Mouse (Mus musculus): ENCODE data around the gene Afap1.

The Afap1 gene

GRCm38 (mm10) chr5:35893093-35893804, at the start of gene Afap1:
Gene Afap1, plus strand, starts transcription at chr5:35893319.
- Histone ChIP-seq H3K36me3 (ENCODE audit: insufficient read depth, low read length) (no peaks in the 10 kb centered on the region), H3K4me3 (replicated peaks; ENCODE audit: low read length) (peak within 1 kb of the TSS; percentile 87), H3K27me3 (ENCODE audit: insufficient read depth, low read length) (peaks cover 51% of the 10 kb centered on the region), H3K9me3 (ENCODE audit: low read length) (no peaks in the 10 kb centered on the region), H3K4me1 (replicated peaks; ENCODE audit: low read depth, low read length) (peaks cover 27% of the 10 kb centered on the region)
- TF ChIP-seq POU5F1 (IDR thresholded peaks at IDR 0.05; ENCODE audit: borderline replicate concordance, low read length) (no peak), NANOG (IDR thresholded peaks at IDR 0.05; ENCODE audit: borderline replicate concordance, low read length) (no peak), CTCF (conservative IDR thresholded peaks at IDR 0.05; ENCODE audit: low read length) (no peak)

- Histone ChIP-seq H3K4me3 (replicated peaks; ENCODE audit: low read length) (no peak overlapping the region), H3K9me3 (ENCODE audit: low read length) (no peaks in the 10 kb centered on the region), H3K36me3 (ENCODE audit: insufficient read depth, low read length) (no peaks in the 10 kb centered on the region), H3K4me1 (replicated peaks; ENCODE audit: low read depth, low read length) (peaks cover 23% of the 10 kb centered on the region), H3K27me3 (ENCODE audit: insufficient read depth, low read length) (peaks cover 7% of the 10 kb centered on the region; the same call in 1 of the 2 replicates)
- TF ChIP-seq CTCF (conservative IDR thresholded peaks at IDR 0.05; ENCODE audit: low read length) (no peak), NANOG (IDR thresholded peaks at IDR 0.05; ENCODE audit: borderline replicate concordance, low read length) (no peak), POU5F1 (IDR thresholded peaks at IDR 0.05; ENCODE audit: borderline replicate concordance, low read length) (no peak)
Measured at GRCm38 (mm10) chr5:35851485-35851884, 41.6 kb upstream of the Afap1 start.

- peaks cover 36% of the 10 kb centered on the region for H3K4me1 ChIP-seq (replicated peaks; ENCODE audit: low read depth, low read length)
- H3K27me3 ChIP-seq (ENCODE audit: insufficient read depth, low read length) = peaks cover 5% of the 10 kb centered on the region; the same call in 1 of the 2 replicates
- H3K36me3 ChIP-seq (ENCODE audit: insufficient read depth, low read length) = no peaks in the 10 kb centered on the region
- no peaks in the 10 kb centered on the region for H3K9me3 ChIP-seq (ENCODE audit: low read length)
- TF ChIP-seq POU5F1 (IDR thresholded peaks at IDR 0.05; ENCODE audit: borderline replicate concordance, low read length) (no peak), CTCF (conservative IDR thresholded peaks at IDR 0.05; ENCODE audit: low read length) (no peak), NANOG (IDR thresholded peaks at IDR 0.05; ENCODE audit: borderline replicate concordance, low read length) (no peak)
- H3K4me3 ChIP-seq (replicated peaks; ENCODE audit: low read length) = no peak overlapping the region
Measured at GRCm38 (mm10) chr5:35853463-35853862, 39.7 kb upstream of the Afap1 start.

- H3K9me3 ChIP-seq (ENCODE audit: low read length) = no peaks in the 10 kb centered on the region
- H3K36me3 ChIP-seq (ENCODE audit: insufficient read depth, low read length) = no peaks in the 10 kb centered on the region
- H3K4me3 ChIP-seq (replicated peaks; ENCODE audit: low read length) = no peak overlapping the region
- H3K4me1 ChIP-seq (replicated peaks; ENCODE audit: low read depth, low read length) = peaks cover 23% of the 10 kb centered on the region
- H3K27me3 ChIP-seq (ENCODE audit: insufficient read depth, low read length) = no peaks in the 10 kb centered on the region
- no peak for TF ChIP-seq NANOG (IDR thresholded peaks at IDR 0.05; ENCODE audit: borderline replicate concordance, low read length)
- no peak for TF ChIP-seq POU5F1 (IDR thresholded peaks at IDR 0.05; ENCODE audit: borderline replicate concordance, low read length)
- TF ChIP-seq CTCF (conservative IDR thresholded peaks at IDR 0.05; ENCODE audit: low read length) = no peak
Measured at GRCm38 (mm10) chr5:35856245-35856644, 36.9 kb upstream of the Afap1 start.

GRCm38 (mm10) chr5:35858069-35858468, 35.0 kb upstream of the Afap1 start:
- TF ChIP-seq POU5F1 (IDR thresholded peaks at IDR 0.05; ENCODE audit: borderline replicate concordance, low read length) = no peak
- TF ChIP-seq CTCF (conservative IDR thresholded peaks at IDR 0.05; ENCODE audit: low read length) = peak; percentile 85

GRCm38 (mm10) chr5:35861456-35861855, 31.7 kb upstream of the Afap1 start:
- H3K4me3 ChIP-seq (replicated peaks; ENCODE audit: low read length) = no peak overlapping the region
- H3K4me1 ChIP-seq (replicated peaks; ENCODE audit: low read depth, low read length) = peaks cover 13% of the 10 kb centered on the region
- H3K36me3 ChIP-seq (ENCODE audit: insufficient read depth, low read length) = no peaks in the 10 kb centered on the region
- TF ChIP-seq NANOG (IDR thresholded peaks at IDR 0.05; ENCODE audit: borderline replicate concordance, low read length) = no peak
- TF ChIP-seq CTCF (conservative IDR thresholded peaks at IDR 0.05; ENCODE audit: low read length) = no peak
- TF ChIP-seq POU5F1 (IDR thresholded peaks at IDR 0.05; ENCODE audit: borderline replicate concordance, low read length) = no peak
- no peaks in the 10 kb centered on the region for H3K9me3 ChIP-seq (ENCODE audit: low read length)
- H3K27me3 ChIP-seq (ENCODE audit: insufficient read depth, low read length) = no peaks in the 10 kb centered on the region

More at GRCm38 (mm10) chr5:35858069-35858468, 35.0 kb upstream of the Afap1 start:
- Histone ChIP-seq H3K4me3 (replicated peaks; ENCODE audit: low read length) (no peak overlapping the region), H3K27me3 (ENCODE audit: insufficient read depth, low read length) (no peaks in the 10 kb centered on the region), H3K4me1 (replicated peaks; ENCODE audit: low read depth, low read length) (peaks cover 13% of the 10 kb centered on the region), H3K9me3 (ENCODE audit: low read length) (no peaks in the 10 kb centered on the region), H3K36me3 (ENCODE audit: insufficient read depth, low read length) (no peaks in the 10 kb centered on the region)

- Histone ChIP-seq H3K4me3 (replicated peaks; ENCODE audit: low read length) (no peak overlapping the region), H3K27me3 (ENCODE audit: insufficient read depth, low read length) (no peaks in the 10 kb centered on the region), H3K9me3 (ENCODE audit: low read length) (no peaks in the 10 kb centered on the region), H3K36me3 (ENCODE audit: insufficient read depth, low read length) (no peaks in the 10 kb centered on the region), H3K4me1 (replicated peaks; ENCODE audit: low read depth, low read length) (peaks cover 6% of the 10 kb centered on the region)
- TF ChIP-seq CTCF (conservative IDR thresholded peaks at IDR 0.05; ENCODE audit: low read length) = no peak
- no peak for TF ChIP-seq POU5F1 (IDR thresholded peaks at IDR 0.05; ENCODE audit: borderline replicate concordance, low read length)
- TF ChIP-seq NANOG (IDR thresholded peaks at IDR 0.05; ENCODE audit: borderline replicate concordance, low read length) = no peak
Measured at GRCm38 (mm10) chr5:35869973-35870372, 23.1 kb upstream of the Afap1 start.

GRCm38 (mm10) chr5:35870408-35871012, 22.6 kb upstream of the Afap1 start:
- Histone ChIP-seq H3K36me3 (ENCODE audit: insufficient read depth, low read length) (no peaks in the 10 kb centered on the region), H3K4me1 (replicated peaks; ENCODE audit: low read depth, low read length) (peaks cover 11% of the 10 kb centered on the region), H3K4me3 (replicated peaks; ENCODE audit: low read length) (no peak overlapping the region), H3K27me3 (ENCODE audit: insufficient read depth, low read length) (no peaks in the 10 kb centered on the region), H3K9me3 (ENCODE audit: low read length) (no peaks in the 10 kb centered on the region)
- TF ChIP-seq NANOG (IDR thresholded peaks at IDR 0.05; ENCODE audit: borderline replicate concordance, low read length) (no peak), POU5F1 (IDR thresholded peaks at IDR 0.05; ENCODE audit: borderline replicate concordance, low read length) (no peak), CTCF (conservative IDR thresholded peaks at IDR 0.05; ENCODE audit: low read length) (peak; percentile 80)

Data from E14TG2a.4 (cell line).